Mouse (Mus musculus) ovary, postnatal 14 days (tissue): Measurements from ENCODE around the gene Sh2b2.
A peak's percentile ranks its signal among the peaks of the same experiment; 100 is the strongest.

Experiments
- DNase-seq: peaks from one replicate; pipeline ENCODE4 v3.0.0; 2022; ENCODE audit warnings: low spot score

Gene Sh2b2

DNA sequence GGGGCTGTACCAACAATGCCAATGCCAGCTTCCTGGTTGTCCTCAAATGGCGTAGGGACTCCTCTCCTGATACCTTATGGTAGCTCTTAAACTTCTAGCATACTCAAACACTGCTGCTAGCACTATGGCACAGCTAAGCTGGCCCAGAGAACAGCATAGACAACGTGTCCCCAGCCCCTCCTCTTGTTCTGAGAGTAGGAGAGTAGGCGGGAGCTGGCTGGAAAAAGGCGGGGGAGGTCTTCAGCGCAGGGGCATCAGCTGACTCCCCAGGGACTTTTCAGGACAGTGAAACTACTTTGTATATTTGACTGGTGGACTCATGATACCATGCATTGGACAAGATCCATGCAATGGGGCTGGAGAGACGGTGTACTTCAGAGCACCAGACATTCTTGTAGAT is 64.3 kb downstream of the Sh2b2 start:
- no peak for DNase-seq

DNA sequence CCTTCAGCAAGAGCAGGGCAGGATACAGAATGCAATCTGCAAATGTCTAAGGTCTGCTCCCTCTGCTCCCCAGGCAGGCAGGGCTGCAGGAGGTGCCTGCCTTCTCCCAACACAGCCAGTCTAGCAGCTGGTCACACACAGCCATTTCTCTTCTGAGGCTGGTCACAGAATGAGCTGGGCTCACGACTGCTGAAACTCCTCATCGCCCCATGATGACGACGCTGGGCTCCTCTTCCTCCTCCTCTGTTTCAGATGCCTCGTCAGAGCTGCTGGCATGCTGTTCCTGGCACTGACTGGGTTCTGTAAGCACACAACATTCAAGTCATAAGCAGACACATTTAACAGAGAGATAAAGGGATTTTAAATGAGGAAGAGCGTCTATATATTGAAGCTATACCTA is 65.2 kb downstream of the Sh2b2 start:
- DNase-seq = no peak

DNA sequence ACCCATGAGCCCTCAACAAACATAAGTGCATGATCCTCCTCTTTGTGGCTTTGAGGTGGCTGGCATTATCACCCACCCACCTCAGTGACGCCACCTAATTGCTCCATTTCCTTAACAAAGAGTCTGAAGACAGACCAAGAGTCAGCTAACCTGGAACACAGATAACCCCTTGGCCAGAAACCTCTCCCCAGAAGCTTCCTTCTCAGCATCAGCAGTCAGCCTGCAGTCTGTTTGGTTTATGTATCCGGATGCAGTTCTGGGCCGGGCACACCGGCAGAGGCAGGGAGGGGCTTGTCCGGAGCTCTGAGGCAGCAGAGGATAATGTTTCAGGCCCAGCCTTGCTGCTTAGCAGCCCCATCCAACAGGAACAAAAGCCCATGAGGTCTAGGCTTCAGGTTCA is 66.8 kb downstream of the Sh2b2 start:
- no peak for DNase-seq

DNA sequence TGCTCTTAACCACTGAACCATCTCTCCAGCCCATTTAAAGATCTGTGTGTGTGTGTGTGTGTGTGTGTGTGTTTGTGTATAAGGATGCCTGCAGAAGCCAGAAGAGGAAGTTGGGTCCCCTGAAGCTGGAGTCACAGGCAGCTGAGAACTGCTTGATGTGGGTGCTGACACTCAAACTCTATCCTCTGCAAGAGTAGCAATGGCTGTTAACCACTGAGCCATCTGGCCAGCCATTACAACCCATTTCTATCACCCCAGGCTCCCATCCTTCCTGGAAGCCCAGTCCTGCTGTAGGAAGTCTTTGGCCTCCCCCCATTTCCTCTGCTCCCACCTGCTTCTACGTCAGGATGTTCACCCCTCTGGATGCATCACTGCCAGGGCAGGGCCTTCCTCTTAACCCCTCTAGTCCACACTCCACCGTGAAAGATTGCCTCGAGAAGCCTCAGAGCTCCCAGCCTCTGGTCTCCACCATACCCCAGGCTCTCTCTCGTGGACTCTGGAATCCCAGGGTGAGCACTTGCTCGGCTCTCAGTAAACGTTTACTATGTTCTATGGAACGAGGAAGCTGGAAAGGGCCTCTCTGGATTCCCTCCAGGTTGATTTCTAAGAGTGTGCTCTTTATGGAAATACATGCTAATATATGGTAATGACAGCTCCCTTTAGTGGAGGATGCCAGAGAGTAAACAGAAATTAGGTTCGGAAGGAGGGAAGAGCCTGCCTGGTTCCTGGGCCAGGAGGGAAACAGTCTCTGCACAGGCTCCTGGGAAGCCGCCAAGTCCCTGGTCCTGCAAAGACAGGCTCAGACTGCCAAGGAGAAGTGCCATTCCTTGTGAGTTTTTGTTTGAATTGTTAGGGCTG is 72.5 kb downstream of the Sh2b2 start:
- DNase-seq = peak; percentile 30

DNA sequence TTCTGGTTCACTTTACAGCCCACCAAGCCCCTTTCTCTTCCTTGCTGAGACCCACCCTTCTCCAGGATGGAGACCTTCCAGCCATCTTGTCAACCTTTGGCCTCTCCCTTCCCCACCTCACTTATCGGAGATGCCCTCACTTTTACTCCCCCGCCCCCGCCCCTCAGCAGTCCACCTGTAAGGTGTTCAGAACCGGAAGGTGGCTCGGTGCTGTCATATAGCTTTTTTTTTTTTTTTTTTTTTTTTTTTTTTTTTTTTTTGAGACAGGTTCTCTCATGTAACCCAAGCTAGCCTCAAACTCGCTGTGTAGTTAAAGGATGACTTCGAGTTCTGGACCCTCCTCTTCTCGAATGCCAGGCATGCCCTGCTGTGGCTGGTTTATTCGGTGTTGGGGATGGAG is 73.4 kb downstream of the Sh2b2 start:
- DNase-seq = no peak

DNA sequence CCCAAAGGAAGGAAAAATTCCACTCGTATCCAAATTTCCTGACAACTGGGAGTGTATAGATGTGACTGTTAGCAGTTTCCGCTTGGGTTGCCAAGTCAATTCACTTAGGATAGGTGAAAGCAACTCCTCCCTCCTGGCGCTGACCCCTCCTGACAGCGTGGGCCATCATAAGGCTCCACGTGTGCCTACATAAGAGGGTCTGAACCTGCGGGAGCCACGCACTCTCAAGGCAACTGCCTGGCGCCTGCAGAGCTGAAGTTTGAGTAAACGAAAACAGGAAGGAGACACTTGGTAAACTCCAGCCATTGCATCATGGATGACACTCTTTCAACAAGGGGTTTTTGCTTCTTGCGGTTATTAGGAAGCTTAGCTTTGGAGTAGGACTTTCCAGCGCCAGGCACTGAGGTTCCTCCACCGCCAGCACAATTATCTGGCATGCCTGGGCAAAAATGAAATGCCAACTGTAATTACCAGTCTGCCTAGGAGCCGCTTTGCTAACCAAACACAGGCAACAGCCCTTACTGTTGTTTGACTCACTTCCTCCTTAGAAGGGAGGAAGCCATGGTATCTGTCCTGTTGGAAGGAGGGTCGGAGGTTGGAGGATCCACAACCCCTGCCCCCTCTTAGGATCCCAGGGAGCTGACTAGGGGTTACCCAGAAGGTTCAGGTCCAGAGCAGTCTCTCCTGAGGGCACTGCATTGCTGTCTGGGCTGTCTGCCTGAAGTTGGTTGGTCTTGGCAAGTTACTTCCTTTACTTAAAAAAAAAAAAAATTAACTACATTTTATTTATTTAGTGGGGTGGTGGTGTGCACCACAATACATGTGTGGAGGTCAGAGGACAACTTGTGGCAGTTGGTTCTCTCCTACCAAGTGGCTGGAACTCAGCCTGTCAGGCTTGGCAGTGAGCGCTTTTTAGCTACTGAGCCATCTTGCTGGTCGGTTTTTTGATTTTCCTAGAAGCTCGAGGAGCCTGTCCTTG is 74.7 kb downstream of the Sh2b2 start:
- DNase-seq = no peak

DNA sequence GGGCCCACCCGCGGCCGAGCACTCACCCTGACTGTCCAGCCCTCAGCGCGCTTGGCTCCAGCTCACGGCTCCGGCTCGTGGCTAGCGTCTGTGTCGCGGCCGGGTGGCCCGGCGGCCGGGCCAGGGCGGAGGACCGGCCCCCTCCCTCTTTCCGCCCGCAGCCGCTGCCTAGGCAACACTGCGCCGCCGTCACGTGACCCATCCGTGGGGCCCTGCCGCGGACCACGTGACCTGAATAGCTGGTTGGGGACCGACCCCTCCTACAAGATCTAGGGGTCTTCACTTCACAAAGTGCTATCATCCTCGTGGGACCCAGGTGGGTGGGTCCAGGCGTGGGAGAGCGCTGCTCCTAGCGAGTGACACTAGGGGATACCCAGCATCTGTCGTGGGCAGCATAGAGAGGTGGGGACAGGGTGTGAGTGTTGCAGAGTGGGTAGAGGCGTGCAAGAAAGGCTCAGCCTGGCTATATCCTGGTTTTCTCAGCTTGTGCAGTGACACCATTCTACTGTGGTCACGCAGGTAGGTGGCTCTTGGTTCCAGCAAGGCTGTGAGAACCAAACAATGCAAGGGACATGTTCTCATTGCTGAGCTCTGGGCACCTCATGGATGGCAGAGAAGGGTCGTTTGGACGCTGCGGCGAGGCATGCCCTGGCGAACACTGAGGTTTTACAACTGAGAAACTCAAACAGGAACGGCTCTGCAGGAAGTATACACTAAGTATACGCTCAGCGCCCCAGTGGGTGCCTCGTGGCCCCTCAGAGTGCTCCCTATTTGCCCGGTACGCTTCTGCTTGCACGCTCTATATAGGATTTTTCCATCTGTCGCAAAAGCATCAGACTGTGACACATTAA is 75.6 kb downstream of the Sh2b2 start, which contains the start of gene Orai2:
Gene Orai2 (minus strand): TSS at position 202 of the 851 bp plus-strand sequence.
- peak; percentile 52 for DNase-seq

DNA sequence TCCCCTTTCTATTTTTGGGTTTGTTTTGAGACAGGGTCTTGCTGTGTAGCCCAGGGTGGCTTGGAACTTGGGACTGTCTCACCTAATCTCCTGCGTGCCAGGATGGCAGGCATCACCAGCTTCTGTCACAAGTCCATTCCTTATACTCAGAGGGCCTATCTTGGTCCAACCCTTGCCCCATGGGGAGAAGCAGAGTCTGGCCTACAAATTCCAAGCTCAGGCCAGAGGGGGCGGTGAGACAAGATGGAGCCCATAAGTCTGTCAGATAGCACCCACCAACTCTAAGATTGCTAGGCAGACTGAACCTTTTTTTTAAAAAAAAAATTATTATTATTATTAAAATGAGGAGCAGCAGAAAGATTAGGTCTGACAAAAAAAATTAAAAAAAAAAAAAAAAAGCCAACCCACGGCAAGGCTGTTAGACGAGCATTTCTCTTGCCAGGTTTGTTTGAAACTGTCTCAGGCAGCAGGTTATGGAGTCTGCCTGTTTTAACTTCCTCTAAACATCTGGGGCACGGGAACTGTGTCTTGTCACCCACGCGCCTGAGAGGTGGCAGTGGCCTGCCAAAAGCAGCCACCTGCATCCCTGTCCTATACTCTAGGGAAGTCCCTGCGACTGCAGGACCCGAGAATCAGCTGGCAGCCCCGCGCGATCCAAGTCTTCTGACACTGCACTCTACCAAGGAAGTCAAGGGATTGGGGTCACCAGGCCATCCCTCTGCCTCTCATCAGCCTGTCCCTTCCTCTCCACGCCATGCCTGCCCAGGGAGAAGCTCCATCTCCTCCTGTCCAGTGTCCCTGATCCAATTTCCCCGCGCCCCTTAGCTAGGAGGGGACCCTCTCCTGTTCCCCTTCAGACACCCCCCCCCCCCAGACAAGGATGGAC is 76.5 kb downstream of the Sh2b2 start:
- peak; percentile 18 for DNase-seq
